Mouse (Mus musculus): ENCODE data around the gene Il20ra. TPM values are rescaled to one million over a fixed set of nuclear protein-coding genes. Genes with fewer than 3 reads are reported as not detected.

Gene Il20ra
- polyA plus RNA-seq, 1 experiment from 2014 or later: 0.36 TPM

- Histone ChIP-seq H3K4me2 (replicated peaks; ENCODE audit: low read depth) (no peak overlapping the region), H3K27ac (replicated peaks) (no peak overlapping the region), H3K4me3 (ENCODE audit: low read depth, low read length) (no peak overlapping the region), H3K9ac (ENCODE audit: low read length) (no peak overlapping the region), H3K36me3 (ENCODE audit: control insufficient read depth, insufficient read depth, low read length) (no peaks in the 10 kb centered on the region), H3K27me3 (ENCODE audit: control insufficient read depth, insufficient read depth, low read length) (no peaks in the 10 kb centered on the region), H3K9me3 (ENCODE audit: control insufficient read depth, low read length) (no peaks in the 10 kb centered on the region), H3K4me1 (replicated peaks; ENCODE audit: control insufficient read depth, insufficient read depth) (no peaks in the 10 kb centered on the region)
- TF ChIP-seq CTCF (IDR thresholded peaks at IDR 0.05; ENCODE audit: low read depth) (no peak), EP300 (optimal IDR thresholded peaks at IDR 0.05) (no peak)
- 59% methylated on average over 12 of the region's 12 CpGs for WGBS
- DNase-seq (ENCODE audit: low spot score) (no peak), ATAC-seq (ENCODE audit: low FRiP score, low TSS enrichment) (no peak)
These were observed 66.7 kb downstream of the Il20ra start for GRCm38 (mm10) chr10:19779092-19779491.

DNA sequence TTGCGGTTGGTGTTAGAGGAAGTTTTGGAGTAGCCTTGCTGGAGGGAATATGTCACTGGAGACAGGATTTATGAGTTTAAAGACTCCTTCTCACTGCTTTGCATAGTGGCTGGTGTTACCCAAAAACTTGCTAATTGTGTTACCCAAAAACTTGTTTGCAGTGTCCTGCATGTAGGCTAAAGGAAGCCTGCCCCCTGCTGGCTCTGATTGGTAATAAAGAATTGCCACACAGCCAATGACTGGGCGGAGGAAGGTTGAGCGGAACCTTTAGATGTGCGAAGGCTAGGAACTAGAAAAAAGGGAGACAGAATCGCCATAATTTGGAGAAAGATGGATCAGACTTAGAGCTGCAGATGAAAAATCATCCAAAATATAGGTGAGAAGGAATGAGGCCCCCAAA, 69.0 kb downstream of the Il20ra start:
- peak; percentile 28 for DNase-seq (ENCODE audit: low spot score)

DNA sequence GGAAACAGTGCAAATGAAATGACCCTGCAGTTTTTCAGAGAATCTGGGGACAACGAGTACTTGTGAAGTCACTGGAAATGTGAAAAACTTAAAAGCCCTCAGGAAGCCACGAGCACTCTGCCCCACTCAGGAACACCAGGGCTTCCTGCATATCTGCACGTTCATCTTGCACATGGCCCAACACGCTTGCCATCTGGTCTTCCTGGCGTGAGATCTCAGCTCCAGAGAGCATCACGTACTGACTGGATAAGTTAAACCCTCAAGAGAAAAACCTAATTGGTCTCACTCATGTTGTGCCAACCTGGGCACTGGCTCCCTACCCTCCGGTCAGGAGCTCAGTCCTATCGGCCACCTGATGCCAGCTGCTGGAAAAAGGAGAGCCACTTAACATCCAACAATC, 82.6 kb downstream of the Il20ra start:
- Histone ChIP-seq H3K27me3 (ENCODE audit: control insufficient read depth, insufficient read depth, low read length) (no peaks in the 10 kb centered on the region), H3K4me3 (ENCODE audit: low read depth, low read length) (no peak overlapping the region), H3K4me2 (replicated peaks; ENCODE audit: low read depth) (no peak overlapping the region), H3K27ac (replicated peaks) (no peak overlapping the region), H3K9ac (ENCODE audit: low read length) (no peak overlapping the region), H3K4me1 (replicated peaks; ENCODE audit: control insufficient read depth, insufficient read depth) (no peaks in the 10 kb centered on the region), H3K9me3 (ENCODE audit: control insufficient read depth, low read length) (no peaks in the 10 kb centered on the region), H3K36me3 (ENCODE audit: control insufficient read depth, insufficient read depth, low read length) (no peaks in the 10 kb centered on the region)
- DNase-seq (ENCODE audit: low spot score) (no peak), ATAC-seq (ENCODE audit: low FRiP score, low TSS enrichment) (no peak)
- WGBS: 64% methylated on average over 8 of the region's 8 CpGs
- TF ChIP-seq EP300 (optimal IDR thresholded peaks at IDR 0.05): no peak
- no peak for TF ChIP-seq CTCF (IDR thresholded peaks at IDR 0.05; ENCODE audit: low read depth)

More for the DNA sequence above, 69.0 kb downstream of the Il20ra start:
- Histone ChIP-seq H3K9ac (ENCODE audit: low read length) (no peak overlapping the region), H3K4me2 (replicated peaks; ENCODE audit: low read depth) (no peak overlapping the region), H3K4me3 (ENCODE audit: low read depth, low read length) (no peak overlapping the region), H3K4me1 (replicated peaks; ENCODE audit: control insufficient read depth, insufficient read depth) (no peaks in the 10 kb centered on the region), H3K27me3 (ENCODE audit: control insufficient read depth, insufficient read depth, low read length) (no peaks in the 10 kb centered on the region), H3K9me3 (ENCODE audit: control insufficient read depth, low read length) (no peaks in the 10 kb centered on the region), H3K36me3 (ENCODE audit: control insufficient read depth, insufficient read depth, low read length) (no peaks in the 10 kb centered on the region), H3K27ac (replicated peaks) (no peak overlapping the region)
- no peak for ATAC-seq (ENCODE audit: low FRiP score, low TSS enrichment)
- TF ChIP-seq CTCF (IDR thresholded peaks at IDR 0.05; ENCODE audit: low read depth): peak; percentile 66
- no peak for TF ChIP-seq EP300 (optimal IDR thresholded peaks at IDR 0.05)
- WGBS: 83% methylated on average over 5 of the region's 5 CpGs

DNA sequence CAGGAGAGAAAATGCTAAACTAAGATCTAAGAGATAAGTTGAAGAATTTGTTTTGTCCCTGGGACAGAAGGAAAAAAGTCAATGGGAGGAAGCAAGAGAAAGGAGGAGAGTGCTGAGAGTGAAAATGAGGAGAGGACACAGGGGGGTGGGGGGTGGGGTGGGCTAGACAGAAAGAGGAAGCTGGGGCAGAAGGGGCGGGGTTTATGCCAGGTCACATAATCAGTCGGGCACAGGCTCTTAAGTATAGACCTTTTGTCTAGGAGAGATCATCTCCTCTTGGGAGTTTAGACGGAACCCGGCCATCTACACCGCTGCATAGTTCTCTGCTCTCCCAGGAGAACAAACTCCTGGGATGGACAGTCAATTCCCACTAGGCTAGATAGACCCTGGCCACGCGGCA, 90.6 kb downstream of the Il20ra start:
- no peaks in the 10 kb centered on the region for H3K27me3 ChIP-seq (ENCODE audit: control insufficient read depth, insufficient read depth, low read length)
- ATAC-seq (ENCODE audit: low FRiP score, low TSS enrichment) (no peak), DNase-seq (ENCODE audit: low spot score) (no peak)
- no peak overlapping the region for H3K27ac ChIP-seq (replicated peaks)
- WGBS: 74% methylated on average over 7 of the region's 7 CpGs
- H3K4me2 ChIP-seq (replicated peaks; ENCODE audit: low read depth): no peak overlapping the region
- H3K4me1 ChIP-seq (replicated peaks; ENCODE audit: control insufficient read depth, insufficient read depth): no peaks in the 10 kb centered on the region
- H3K4me3 ChIP-seq (ENCODE audit: low read depth, low read length): no peak overlapping the region
- TF ChIP-seq EP300 (optimal IDR thresholded peaks at IDR 0.05) (no peak), CTCF (IDR thresholded peaks at IDR 0.05; ENCODE audit: low read depth) (no peak)
- H3K9ac ChIP-seq (ENCODE audit: low read length): no peak overlapping the region
- no peaks in the 10 kb centered on the region for H3K9me3 ChIP-seq (ENCODE audit: control insufficient read depth, low read length)
- H3K36me3 ChIP-seq (ENCODE audit: control insufficient read depth, insufficient read depth, low read length): no peaks in the 10 kb centered on the region

DNA sequence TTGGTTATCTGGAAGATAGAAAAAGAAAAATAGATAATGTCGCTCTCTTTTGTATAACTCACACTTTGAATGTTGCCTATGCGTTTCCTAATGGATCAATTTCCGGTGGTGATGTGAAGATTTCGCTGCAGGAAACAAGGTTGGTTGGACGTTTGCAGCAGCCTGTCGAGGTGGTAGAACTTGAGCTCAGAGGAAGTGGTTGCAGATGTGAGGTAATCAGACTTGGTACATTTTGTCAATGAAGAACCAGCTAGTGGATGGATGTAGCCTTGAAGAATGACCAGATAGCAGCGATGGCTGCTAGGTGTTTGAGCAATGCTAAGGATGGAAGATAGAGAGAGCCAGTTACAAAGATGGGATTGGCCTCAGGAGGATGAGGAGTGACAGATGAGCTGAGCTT, 92.4 kb downstream of the Il20ra start:
- DNase-seq (ENCODE audit: low spot score) (no peak), ATAC-seq (ENCODE audit: low FRiP score, low TSS enrichment) (no peak)
- TF ChIP-seq CTCF (IDR thresholded peaks at IDR 0.05; ENCODE audit: low read depth) (no peak), EP300 (optimal IDR thresholded peaks at IDR 0.05) (no peak)
- Histone ChIP-seq H3K4me3 (ENCODE audit: low read depth, low read length) (no peak overlapping the region), H3K27ac (replicated peaks) (no peak overlapping the region), H3K9me3 (ENCODE audit: control insufficient read depth, low read length) (no peaks in the 10 kb centered on the region), H3K4me2 (replicated peaks; ENCODE audit: low read depth) (no peak overlapping the region), H3K9ac (ENCODE audit: low read length) (no peak overlapping the region), H3K36me3 (ENCODE audit: control insufficient read depth, insufficient read depth, low read length) (no peaks in the 10 kb centered on the region), H3K4me1 (replicated peaks; ENCODE audit: control insufficient read depth, insufficient read depth) (no peaks in the 10 kb centered on the region), H3K27me3 (ENCODE audit: control insufficient read depth, insufficient read depth, low read length) (no peaks in the 10 kb centered on the region)
- WGBS: 78% methylated on average over 7 of the region's 7 CpGs

Other genes starting within 250 kb of the Il20ra start
- gene Ifngr1, start 120.6 kb upstream of the Il20ra start, polyA plus RNA-seq (2015; fragmentation: Nextera tagmentation; extraction: Ambion mirVana): 72.1 and 72.9 TPM in 2 replicates
- not detected in 2 replicates for gene Il22ra2, start 90.6 kb upstream of the Il20ra start, polyA plus RNA-seq (2015; fragmentation: Nextera tagmentation; extraction: Ambion mirVana)
- 0.24 and 0.25 TPM in 2 replicates for gene Slc35d3, start 138.9 kb downstream of the Il20ra start, polyA plus RNA-seq (2015; fragmentation: Nextera tagmentation; extraction: Ambion mirVana)
- gene Pex7, start 195.1 kb downstream of the Il20ra start, polyA plus RNA-seq (2015; fragmentation: Nextera tagmentation; extraction: Ambion mirVana): 56.0 and 60.8 TPM in 2 replicates
- 2.4 and 3.1 TPM in 2 replicates for gene Map3k5, start 221.9 kb downstream of the Il20ra start, polyA plus RNA-seq (2015; fragmentation: Nextera tagmentation; extraction: Ambion mirVana)

All from stomach, postnatal 0 days (tissue).